Mouse (Mus musculus): Measurements from ENCODE around the gene Olfr382.

Gene Olfr382

GRCm38 (mm10) chr11:73517097-73517496 is at the start of gene Olfr382:
Gene Olfr382, minus strand, starts transcription at chr11:73517197.

GRCm38 (mm10) chr11:73528971-73529370 is 12.0 kb upstream of the Olfr382 start:
- 83% methylated on average over 1 of the region's 1 CpGs for WGBS

GRCm38 (mm10) chr11:73491503-73491902 is 25.5 kb downstream of the Olfr382 start, which contains the start of gene Olfr381:
Gene Olfr381, minus strand, starts transcription at chr11:73491603.

